Mouse (Mus musculus) ES-E14 (cell line): ENCODE measurements around the gene Sdad1.

Experiments used
- CHD2 ChIP-seq: IDR thresholded peaks from 2 replicates; pipeline ENCODE4 v1.6.1; 2014; ENCODE audit warnings: mild to moderate bottlenecking, low read depth, low read length, inconsistent platforms
- HCFC1 ChIP-seq: IDR thresholded peaks from 2 replicates; pipeline ENCODE4 v1.6.1; 2012; ENCODE audit warnings: low read length, inconsistent platforms, borderline replicate concordance; ENCODE audit not compliant: insufficient read depth
- MAFK ChIP-seq: IDR thresholded peaks from 2 replicates; pipeline ENCODE4 v1.6.1; 2014; ENCODE audit warnings: mild to moderate bottlenecking, low read depth, low read length, inconsistent platforms; ENCODE audit not compliant: insufficient read depth
- ZC3H11A ChIP-seq: IDR thresholded peaks from 2 replicates; pipeline ENCODE4 v1.6.1; 2012; ENCODE audit warnings: low read depth, mild to moderate bottlenecking, inconsistent platforms, low read length, borderline replicate concordance
- ZNF384 ChIP-seq: IDR thresholded peaks from 2 replicates; pipeline ENCODE4 v1.6.1; 2012; ENCODE audit warnings: low read depth, low read length, inconsistent platforms

DNA sequence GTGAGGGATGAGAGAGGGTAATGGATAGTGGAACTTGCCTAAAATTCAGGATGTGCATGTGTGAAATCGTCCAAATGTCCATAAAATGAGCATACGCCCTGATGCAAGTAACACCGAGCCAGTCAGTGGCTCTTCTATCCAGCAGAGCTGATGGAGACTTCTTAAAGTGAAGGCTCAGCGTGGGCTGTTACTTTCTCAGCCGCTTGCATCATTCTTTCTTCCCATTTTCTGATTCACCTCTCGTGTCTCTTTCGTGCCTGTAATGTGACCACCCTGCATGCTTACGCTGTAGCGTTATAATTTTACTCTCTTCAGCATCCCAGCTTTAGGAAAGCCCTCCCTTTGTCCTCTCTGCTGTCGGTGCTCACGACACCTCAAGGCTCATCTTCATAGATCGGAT, 20.8 kb upstream of the Sdad1 start:
- TF ChIP-seq ZC3H11A (no peak), HCFC1 (no peak), MAFK (no peak), ZNF384 (no peak), CHD2 (no peak)
